Mouse (Mus musculus) layer of hippocampus, postnatal 10 days (tissue): ENCODE measurements at regions not wholly inside any gene's neighbourhood (a gene's known extent, or its start where the extent isn't known, plus 50 kb on each side); places are given as distances from the start of the nearest gene placed in this dataset.

Experiments used
- DNase-seq, 2 experiments: peaks; one replicate each; pipeline ENCODE4 v3.0.0; 2021; ENCODE audit warnings: low spot score in 2 of 2

DNA sequence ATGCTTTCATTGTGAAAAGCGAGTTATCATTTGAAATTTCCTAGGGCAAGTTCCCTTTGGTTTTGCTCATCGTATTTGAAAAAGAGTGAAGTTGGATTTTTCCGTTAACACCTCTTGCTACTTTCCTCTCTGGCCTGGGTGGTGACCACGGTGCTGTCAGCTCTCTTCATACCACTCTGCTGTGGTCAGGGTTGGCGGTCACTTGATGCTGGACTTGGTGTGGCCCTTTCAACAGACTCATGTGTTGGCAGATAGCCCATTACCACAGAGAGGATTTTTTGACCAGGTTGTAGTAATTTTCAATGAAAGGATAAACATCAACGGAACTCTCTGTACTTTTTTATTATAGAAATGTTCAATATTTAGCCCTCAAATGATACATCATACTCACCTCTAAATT is 354.3 kb upstream of the Pik3r1 start:
- no peak for DNase-seq

DNA sequence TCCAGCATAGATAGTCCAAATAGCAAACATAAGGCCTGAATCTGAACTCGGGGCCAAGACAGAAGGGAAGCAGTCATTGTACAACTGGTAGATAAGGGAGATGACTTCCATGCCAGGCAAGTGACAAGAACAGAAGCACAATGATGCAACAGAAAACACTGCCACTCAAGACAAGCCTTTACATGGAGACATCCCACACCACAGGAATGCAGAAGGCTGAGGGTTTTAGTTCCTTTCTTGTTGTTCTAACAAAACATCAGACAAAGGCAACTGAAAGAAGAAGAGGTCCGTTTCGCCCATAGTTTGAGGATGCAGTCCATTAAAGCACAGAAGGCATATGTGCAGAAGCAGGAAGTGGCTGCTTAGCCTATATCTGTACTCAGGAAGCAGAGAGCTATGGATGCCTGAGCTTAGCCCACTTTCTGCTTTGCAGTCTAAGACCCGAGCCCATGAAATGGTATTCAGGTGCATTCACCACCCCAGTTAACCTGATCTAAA is 360.0 kb upstream of the Pik3r1 start:
- no peak for DNase-seq

GRCm38 (mm10) chr13:102131459-102131858 is 363.4 kb upstream of the Pik3r1 start:
- peak in 1 of 2 experiments; percentile 15 for DNase-seq

DNA sequence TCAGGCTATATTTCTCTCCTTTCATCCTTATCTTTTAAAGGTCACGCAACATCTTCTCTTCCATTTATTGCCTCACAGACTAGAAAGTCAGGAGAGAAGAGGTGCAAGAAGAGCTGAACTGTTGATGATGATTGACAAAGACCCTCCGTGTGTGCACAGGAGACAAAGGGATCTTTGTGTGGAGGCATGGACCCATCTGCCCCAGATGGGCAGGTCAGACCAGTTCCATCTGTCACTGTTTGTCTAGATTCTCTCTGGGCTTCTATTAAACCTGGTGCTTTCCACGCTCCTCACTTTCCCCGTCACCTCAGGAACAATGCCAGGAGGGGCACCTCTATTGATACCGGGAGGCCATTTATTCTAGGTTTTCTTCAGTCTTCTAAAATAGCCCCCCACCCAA is 364.1 kb upstream of the Pik3r1 start:
- no peak for DNase-seq

DNA sequence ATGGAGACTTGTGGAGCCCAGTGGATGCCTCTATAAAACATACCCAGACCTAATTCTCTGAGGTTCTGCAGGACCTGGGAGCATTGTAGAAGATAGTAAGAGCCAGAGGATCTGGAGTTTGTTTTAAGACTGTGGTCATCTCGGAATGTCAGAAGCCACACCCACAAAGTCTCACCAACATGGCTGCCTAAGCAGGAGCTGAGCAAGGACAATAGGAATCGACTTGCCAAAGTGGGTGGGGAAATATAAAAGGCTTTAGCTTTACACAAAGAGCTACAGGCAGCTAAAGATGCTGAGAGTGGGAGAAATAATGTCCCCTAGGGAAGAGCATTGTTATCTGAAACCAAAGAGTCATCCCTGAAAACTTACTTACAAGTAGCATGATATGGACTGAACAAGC is 364.7 kb upstream of the Pik3r1 start:
- DNase-seq = no peak

GRCm38 (mm10) chr13:102135210-102135609 is 367.2 kb upstream of the Pik3r1 start:
- DNase-seq = no peak

DNA sequence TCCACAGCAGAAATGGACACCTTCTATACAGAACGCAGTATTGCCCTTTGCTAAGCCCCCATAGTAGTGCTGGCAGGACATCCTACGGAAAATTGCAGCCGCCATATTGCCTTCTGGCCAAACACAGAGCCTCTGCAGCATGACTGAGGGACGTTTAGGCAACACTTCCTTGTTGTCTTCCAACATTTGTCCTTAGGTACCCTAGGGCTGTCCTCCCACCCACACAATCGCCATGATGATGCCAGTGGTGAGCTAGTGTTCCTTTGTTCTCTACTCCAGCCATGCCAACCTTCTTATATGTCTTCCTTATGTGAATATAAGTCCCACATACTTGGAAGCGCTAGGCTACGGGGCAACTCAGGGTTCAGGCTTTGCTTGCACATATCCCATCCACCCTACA is 375.0 kb upstream of the Pik3r1 start:
- DNase-seq = no peak

DNA sequence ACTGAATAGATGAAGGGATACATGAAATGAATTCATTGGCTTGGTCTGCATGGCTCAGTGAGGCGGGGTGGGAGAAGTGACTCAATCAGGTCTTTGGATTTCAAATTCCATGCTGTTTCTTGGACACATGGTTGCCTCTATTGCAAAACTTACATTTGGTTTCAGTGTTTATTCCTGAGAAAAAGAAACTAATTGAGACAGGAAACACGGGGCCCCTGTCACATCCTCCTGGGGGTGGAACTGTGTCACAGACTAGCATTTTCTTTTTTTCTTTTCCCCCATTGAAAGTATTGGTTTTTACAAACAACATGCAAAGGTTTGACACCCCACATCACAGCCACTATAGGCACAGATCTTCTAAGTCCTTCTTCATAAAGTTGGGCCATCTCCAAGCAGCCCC is 375.8 kb upstream of the Pik3r1 start:
- DNase-seq = no peak

DNA sequence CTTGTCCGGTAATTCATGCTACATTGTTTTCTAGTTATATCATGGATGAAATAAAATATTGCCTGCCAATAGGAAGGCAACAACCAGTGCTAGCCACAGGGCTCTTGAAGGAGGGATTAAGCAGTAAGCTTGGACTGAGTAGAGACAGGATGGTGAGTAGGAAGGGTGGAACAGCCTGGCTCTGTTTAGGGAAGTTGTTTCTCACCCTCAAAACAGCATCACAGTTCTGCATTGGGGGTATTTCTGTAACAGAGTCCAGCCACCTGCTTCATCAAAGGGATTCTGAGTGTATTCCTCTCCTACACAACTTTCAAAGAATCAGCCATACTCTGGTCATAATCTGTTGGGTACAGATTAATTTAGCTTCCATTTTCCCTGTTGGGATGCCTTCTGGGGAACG is 380.0 kb upstream of the Pik3r1 start:
- DNase-seq = no peak

DNA sequence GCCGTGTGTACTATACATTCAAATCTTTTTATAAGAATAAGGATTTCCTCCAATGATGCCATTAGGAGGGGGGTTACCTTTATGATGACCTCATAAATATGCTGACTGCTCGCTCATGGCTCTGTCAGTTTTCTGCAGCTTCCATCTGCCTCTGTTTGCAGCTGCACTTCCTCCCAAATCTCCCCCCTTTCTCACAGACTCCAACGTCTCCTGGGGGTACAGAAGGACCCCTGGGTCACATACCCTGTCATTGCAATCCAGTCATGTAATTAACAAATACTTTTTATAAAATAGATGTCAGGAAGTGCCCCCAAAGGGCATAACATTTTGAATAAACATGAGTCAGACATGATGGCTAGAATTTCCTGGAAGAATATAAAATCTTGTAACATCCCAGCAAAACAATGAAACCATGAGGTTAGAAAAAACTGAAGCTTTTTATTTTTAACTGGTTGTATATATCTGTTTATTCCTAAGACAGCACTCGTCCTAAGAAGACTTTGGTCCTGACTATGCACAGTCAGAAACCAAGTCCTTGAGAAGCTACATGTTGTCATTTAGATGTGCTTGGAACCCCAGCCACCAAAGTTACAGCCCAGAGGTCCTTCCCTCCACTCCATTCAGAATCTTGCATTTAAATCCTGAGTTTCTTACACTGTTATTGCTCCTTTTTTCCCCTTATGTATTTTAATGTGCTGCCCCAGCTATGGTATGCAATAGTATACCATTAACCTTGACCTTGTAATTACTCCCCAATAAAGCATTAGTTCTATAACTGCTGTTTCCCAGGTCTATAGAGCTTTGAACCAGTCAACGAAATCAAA is 386.0 kb upstream of the Pik3r1 start:
- no peak for DNase-seq

DNA sequence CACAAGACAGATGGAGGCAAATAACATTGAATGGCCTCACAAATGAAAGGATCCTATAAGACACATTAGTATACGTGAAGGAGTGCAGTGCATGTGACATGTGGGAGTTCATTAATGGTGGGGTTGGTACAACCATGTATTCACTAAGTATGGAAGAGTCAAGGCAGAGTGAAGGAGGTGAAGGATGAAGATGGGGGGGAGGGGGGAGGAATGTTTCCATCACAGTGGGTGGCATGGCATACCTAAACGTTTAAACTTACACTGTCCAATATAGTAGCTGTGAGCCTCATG is 386.5 kb upstream of the Pik3r1 start:
- DNase-seq = no peak

DNA sequence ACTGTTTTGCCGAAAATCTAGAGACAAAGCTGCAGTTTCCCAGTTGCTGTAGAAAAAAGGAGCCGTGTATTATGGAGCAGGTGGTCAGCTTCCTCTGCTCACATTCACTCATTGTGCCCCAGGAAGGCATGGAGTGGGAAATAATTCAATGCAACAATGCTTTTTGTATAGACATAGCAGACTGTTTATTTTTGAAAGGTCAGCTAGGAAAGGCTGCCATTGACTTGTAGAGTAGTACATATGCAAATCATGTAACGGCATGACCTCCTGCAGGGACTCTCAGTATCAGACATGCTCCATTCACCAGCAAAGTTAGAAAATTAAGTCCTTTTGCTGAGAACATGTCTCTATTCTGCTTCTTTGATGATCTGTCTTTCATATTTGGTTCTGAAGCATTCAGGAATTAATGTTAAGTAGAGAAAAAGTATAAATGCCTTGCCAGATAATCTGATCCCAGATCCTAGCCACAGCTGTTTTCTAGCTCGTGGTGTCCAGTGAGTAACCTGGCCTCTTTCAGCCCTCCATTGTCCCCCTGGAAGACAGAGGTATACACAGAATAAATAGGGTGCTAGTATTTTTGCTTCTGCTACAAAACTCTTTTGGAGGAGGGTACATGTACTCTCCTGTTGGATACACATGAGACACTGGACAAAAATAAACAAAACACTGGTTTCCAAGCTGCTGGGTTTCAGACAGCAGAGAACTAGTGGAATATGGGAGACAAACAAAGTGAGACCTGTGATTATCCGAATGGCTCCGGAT is 389.5 kb upstream of the Pik3r1 start:
- DNase-seq = no peak

- DNase-seq = no peak
Measured at GRCm38 (mm10) chr13:102173382-102174234, 405.6 kb upstream of the Pik3r1 start.

GRCm38 (mm10) chr13:102174431-102174830 is 406.4 kb upstream of the Pik3r1 start:
- DNase-seq = no peak

DNA sequence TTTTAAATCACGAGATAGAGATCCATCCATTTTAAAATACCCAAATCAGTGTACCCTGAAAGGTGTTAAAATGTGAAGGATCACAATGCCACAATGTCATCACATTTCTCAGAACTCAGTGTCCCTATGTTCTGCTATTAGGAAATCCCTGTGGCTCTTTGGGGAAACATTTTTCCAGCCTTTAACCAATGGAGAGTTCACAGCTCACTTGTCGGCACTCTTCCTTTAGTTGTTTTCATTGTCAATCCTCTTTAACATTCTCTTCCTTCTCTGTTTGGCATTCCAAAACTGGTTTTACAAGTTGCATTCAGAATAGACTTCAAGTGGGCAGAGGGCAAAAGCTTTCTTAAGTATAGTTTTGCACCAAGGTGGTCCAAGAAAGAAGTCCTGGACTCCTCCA is 406.9 kb upstream of the Pik3r1 start:
- no peak for DNase-seq

GRCm38 (mm10) chr13:102175406-102175805 is 407.4 kb upstream of the Pik3r1 start:
- no peak for DNase-seq

GRCm38 (mm10) chr13:102176456-102176855 is 408.4 kb upstream of the Pik3r1 start:
- DNase-seq = no peak

DNA sequence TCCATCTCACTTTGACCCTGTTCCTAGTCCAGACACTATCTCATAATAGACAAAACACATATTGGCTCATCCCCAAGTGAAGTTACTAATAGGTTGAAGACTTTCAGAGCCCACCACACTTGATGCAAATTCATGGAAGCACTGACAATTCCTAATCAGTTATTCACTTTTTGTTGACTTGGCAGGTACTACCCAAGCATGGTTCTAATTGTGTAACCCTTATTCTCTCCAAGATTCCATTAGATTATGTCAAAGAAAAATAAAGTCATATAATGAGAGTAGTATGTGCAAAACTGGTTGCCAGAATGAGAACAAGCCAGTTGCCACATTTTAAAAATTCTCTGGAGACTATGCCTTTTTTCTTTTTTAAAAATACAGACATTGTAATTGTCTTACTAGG is 426.7 kb upstream of the Pik3r1 start:
- DNase-seq = no peak

- no peak for DNase-seq
Measured at GRCm38 (mm10) chr13:102202301-102202700, 434.3 kb upstream of the Pik3r1 start.

- no peak for DNase-seq
Measured at GRCm38 (mm10) chr13:102218486-102218885, 450.5 kb upstream of the Pik3r1 start.

DNA sequence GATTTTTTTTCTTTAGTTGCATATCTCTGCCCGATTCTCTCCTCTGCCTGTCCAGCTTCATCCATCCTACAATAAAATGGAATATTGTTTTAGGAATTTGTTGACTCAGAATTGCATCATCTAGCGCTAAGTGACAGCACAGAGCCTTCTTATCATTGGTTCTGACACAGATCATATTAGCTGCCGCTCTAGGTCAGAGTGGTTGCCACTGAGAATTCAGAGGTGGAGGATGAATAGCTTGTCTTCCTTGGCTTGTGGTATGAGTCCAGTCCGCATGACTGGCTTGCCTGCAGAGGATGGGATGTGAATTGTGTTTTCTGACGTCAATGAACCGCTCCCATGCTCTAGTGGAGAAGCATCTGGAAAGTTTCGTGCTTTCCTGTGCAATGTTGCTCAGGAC is 462.3 kb upstream of the Cd180 start:
- no peak for DNase-seq
